ENCODE assay signal across 25 mouse cellular contexts in the genomic region with DNA sequence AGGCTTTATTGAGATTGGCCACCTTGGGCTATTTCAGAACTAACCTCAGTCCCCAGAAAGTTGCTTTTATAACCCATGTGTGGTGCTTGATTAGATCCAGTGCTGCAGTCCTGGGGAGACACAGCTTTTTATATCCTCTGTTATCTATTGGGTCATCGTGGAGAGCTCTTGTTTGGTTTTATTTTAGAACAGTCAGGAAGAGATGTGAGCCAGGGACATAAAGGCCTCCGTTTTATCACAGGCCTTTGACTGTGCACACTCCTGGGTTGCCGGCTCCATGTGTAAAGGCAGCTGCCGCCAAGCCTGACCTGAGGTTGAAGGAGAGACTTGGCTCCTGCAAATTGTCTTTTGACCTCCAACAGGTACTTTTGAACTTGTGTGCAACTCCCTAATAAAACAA. TPM values are rescaled to one million over a fixed set of nuclear protein-coding genes. Genes with fewer than 3 reads are reported as not detected.
DNase-seq lines count a peak whose midpoint lies in the region; ATAC-seq and TF ChIP-seq lines count a peak whose summit lies in the region.
"Had no signal": no experiment of that assay in that cellular context is flagged by ENCODE, and none has a peak within 500 bp of the region (broad histone marks: within the 10 kb centered on the region; RNA-seq: fewer than 3 reads in every experiment).

No protein-coding gene starts in this region.

- DNase-seq in heart, adult 11 months = peak; percentile 91
- no peak for DNase-seq in heart, postnatal 4 days
- DNase-seq in kidney, postnatal 36 days = no peak
- no peak for DNase-seq in heart, postnatal 0 days (ENCODE audit: low spot score)
- no peak for DNase-seq in forebrain, embryonic 11.5 days (ENCODE audit: low spot score)
- DNase-seq: adrenal gland, adult 8-10 months; adrenal gland, postnatal 36 days; B cell, adult 2 months; cerebellum, adult 2 months; cerebellum, postnatal 10 days; gastrocnemius, postnatal 14 days; kidney, adult 18-20 months had no signal

- no peak for ATAC-seq in kidney, embryonic 16.5 days (ENCODE audit: low FRiP score, low TSS enrichment)
- no peak for ATAC-seq in heart, embryonic 13.5 days (ENCODE audit: extremely low read depth, insufficient number of reproducible peaks, low FRiP score, low TSS enrichment)
- 0 out of 2 replicates have a peak, but pooled peaks have one; percentile 33 for ATAC-seq in heart, postnatal 0 days (ENCODE audit: insufficient read depth, low read depth)
- ATAC-seq in hindbrain, embryonic 12.5 days (ENCODE audit: low FRiP score) = no peak
- no peak for ATAC-seq in forebrain, embryonic 11.5 days (replicated peaks; ENCODE audit: low FRiP score)
- ATAC-seq: CD4-positive, CD25-positive, alpha-beta regulatory T cell, adult 4 months; forebrain, embryonic 14.5 days; intestine, embryonic 15.5 days had no signal

- no peaks in the 10 kb centered on the region for H3K36me3 ChIP-seq in kidney, embryonic 16.5 days (ENCODE audit: insufficient read depth, low read length)
- no peaks in the 10 kb centered on the region for H3K36me3 ChIP-seq in heart, embryonic 13.5 days
- H3K36me3 ChIP-seq in heart, postnatal 0 days (replicated peaks; ENCODE audit: control insufficient read depth, insufficient read depth, low read length) = no peaks in the 10 kb centered on the region
- no peaks in the 10 kb centered on the region for H3K36me3 ChIP-seq in hindbrain, embryonic 12.5 days
- H3K36me3 ChIP-seq in forebrain, embryonic 11.5 days (ENCODE audit: control insufficient read depth, insufficient read depth, low read length) = no peaks in the 10 kb centered on the region
- H3K36me3 ChIP-seq: embryonic facial prominence, embryonic 10.5 days; G1E; intestine, embryonic 15.5 days had no signal

- H3K27ac ChIP-seq in kidney, embryonic 16.5 days (ENCODE audit: low read length) = 0 out of 2 replicates have a peak overlapping the region, but pooled peaks have one; percentile 24
- peak overlapping the region; percentile 54; the same call in 1 of the 2 replicates for H3K27ac ChIP-seq in heart, embryonic 13.5 days (replicated peaks)
- H3K27ac ChIP-seq in heart, postnatal 0 days (ENCODE audit: low read depth) = 0 out of 2 replicates have a peak overlapping the region, but pooled peaks have one; percentile 1
- H3K27ac ChIP-seq in hindbrain, embryonic 12.5 days = no peak overlapping the region
- no peak overlapping the region for H3K27ac ChIP-seq in forebrain, embryonic 11.5 days (ENCODE audit: low read depth, low read length)
- H3K27ac ChIP-seq: embryonic facial prominence, embryonic 10.5 days; hindbrain, embryonic 14.5 days; intestine, embryonic 15.5 days had no signal

- no peak for TF ChIP-seq CTCF in heart, postnatal 0 days (IDR thresholded peaks at IDR 0.05; ENCODE audit: low read depth)

- peaks cover 21% of the 10 kb centered on the region for H3K4me1 ChIP-seq in kidney, embryonic 16.5 days (ENCODE audit: insufficient read depth, low read length)
- peaks cover 22% of the 10 kb centered on the region for H3K4me1 ChIP-seq in heart, embryonic 13.5 days
- H3K4me1 ChIP-seq in heart, postnatal 0 days (ENCODE audit: control insufficient read depth, insufficient read depth) = peaks cover 10% of the 10 kb centered on the region
- H3K4me1 ChIP-seq in hindbrain, embryonic 12.5 days = peaks cover 14% of the 10 kb centered on the region
- 0 out of 2 replicates have a peak, but pooled peaks cover 2% of the 10 kb centered on the region for H3K4me1 ChIP-seq in forebrain, embryonic 11.5 days (replicated peaks; ENCODE audit: control insufficient read depth, insufficient read depth, low read length)

- H3K9me3 ChIP-seq in kidney, embryonic 16.5 days (ENCODE audit: low read length) = no peaks in the 10 kb centered on the region
- no peaks in the 10 kb centered on the region for H3K9me3 ChIP-seq in heart, embryonic 13.5 days
- no peaks in the 10 kb centered on the region for H3K9me3 ChIP-seq in heart, postnatal 0 days (replicated peaks; ENCODE audit: control insufficient read depth, low read length)
- no peaks in the 10 kb centered on the region for H3K9me3 ChIP-seq in hindbrain, embryonic 12.5 days (replicated peaks)
- no peaks in the 10 kb centered on the region for H3K9me3 ChIP-seq in forebrain, embryonic 11.5 days (ENCODE audit: control insufficient read depth, low read length)
- H3K9me3 ChIP-seq: embryonic facial prominence, embryonic 10.5 days; G1E; intestine, embryonic 15.5 days had no signal

- 58% methylated on average over 4 of the region's 4 CpGs for WGBS in kidney, embryonic 16.5 days
- WGBS in heart, embryonic 13.5 days = 23% methylated on average over 4 of the region's 4 CpGs
- WGBS in heart, postnatal 0 days = 22% methylated on average over 4 of the region's 4 CpGs
- 83% methylated on average over 4 of the region's 4 CpGs for WGBS in hindbrain, embryonic 12.5 days
- WGBS in forebrain, embryonic 11.5 days = 76% methylated on average over 4 of the region's 4 CpGs

- no peak overlapping the region for H3K4me3 ChIP-seq in kidney, embryonic 16.5 days (ENCODE audit: low read length)
- no peak overlapping the region for H3K4me3 ChIP-seq in heart, embryonic 13.5 days
- no peak overlapping the region for H3K4me3 ChIP-seq in heart, postnatal 0 days (ENCODE audit: low read depth, low read length)
- H3K4me3 ChIP-seq in hindbrain, embryonic 12.5 days = no peak overlapping the region
- no peak overlapping the region for H3K4me3 ChIP-seq in forebrain, embryonic 11.5 days (ENCODE audit: low read depth, low read length)
- H3K4me3 ChIP-seq: embryonic facial prominence, embryonic 10.5 days; intestine, embryonic 15.5 days had no signal

- no peak overlapping the region for H3K4me2 ChIP-seq in kidney, embryonic 16.5 days (replicated peaks; ENCODE audit: low read depth, low read length)
- H3K4me2 ChIP-seq in heart, embryonic 13.5 days = no peak overlapping the region
- H3K4me2 ChIP-seq in heart, postnatal 0 days (ENCODE audit: low read depth, low read length) = no peak overlapping the region
- no peak overlapping the region for H3K4me2 ChIP-seq in hindbrain, embryonic 12.5 days (replicated peaks)
- H3K4me2 ChIP-seq in forebrain, embryonic 11.5 days (ENCODE audit: low read depth, low read length, severe bottlenecking) = no peak overlapping the region
- H3K4me2 ChIP-seq: hindbrain, embryonic 14.5 days; intestine, embryonic 15.5 days had no signal

- H3K9ac ChIP-seq in kidney, embryonic 16.5 days (replicated peaks; ENCODE audit: low read length) = no peak overlapping the region
- H3K9ac ChIP-seq in heart, embryonic 13.5 days = peak overlapping the region; percentile 8; the same call in 1 of the 2 replicates
- H3K9ac ChIP-seq in heart, postnatal 0 days (replicated peaks; ENCODE audit: low read depth, low read length) = no peak overlapping the region
- no peak overlapping the region for H3K9ac ChIP-seq in hindbrain, embryonic 12.5 days
- H3K9ac ChIP-seq in forebrain, embryonic 11.5 days (ENCODE audit: low read length) = no peak overlapping the region
- H3K9ac ChIP-seq: hindbrain, embryonic 14.5 days; intestine, embryonic 15.5 days had no signal

- no peak for TF ChIP-seq EP300 in heart, postnatal 0 days (IDR thresholded peaks at IDR 0.05; ENCODE audit: low read depth)

- peaks cover 20% of the 10 kb centered on the region for H3K27me3 ChIP-seq in kidney, embryonic 16.5 days (ENCODE audit: insufficient read depth, low read length)
- peaks cover 34% of the 10 kb centered on the region for H3K27me3 ChIP-seq in heart, embryonic 13.5 days (replicated peaks)
- H3K27me3 ChIP-seq in heart, postnatal 0 days (ENCODE audit: control insufficient read depth, insufficient read depth, low read length) = peaks cover 19% of the 10 kb centered on the region
- 0 out of 2 replicates have a peak, but pooled peaks cover 11% of the 10 kb centered on the region for H3K27me3 ChIP-seq in hindbrain, embryonic 12.5 days
- no peaks in the 10 kb centered on the region for H3K27me3 ChIP-seq in forebrain, embryonic 11.5 days (ENCODE audit: control insufficient read depth, insufficient read depth, low read length)

RNA-seq across cellular contexts. Expression of a gene that starts 2.9 kb away (rescaled TPM):
- total RNA-seq in heart, postnatal 4 days (2021) = 100 to 1,000 TPM in 1 of 2 experiments, 10 to 100 TPM in 1; 97.9 to 103 TPM
- 59.6 and 60.2 TPM in 2 replicates for polyA plus RNA-seq in kidney, embryonic 16.5 days (2015; fragmentation: Nextera tagmentation; extraction: Ambion mirVana)
- polyA plus RNA-seq in heart, embryonic 13.5 days (2015; fragmentation: Nextera tagmentation; extraction: Ambion mirVana) = 76.5 and 86.6 TPM in 2 replicates
- total RNA-seq in heart, postnatal 0 days (2014; rRNA removed; ENCODE audit: low replicate concordance) = 99.6 and 158 TPM in 2 replicates
- polyA plus RNA-seq in heart, postnatal 0 days (2015; fragmentation: Nextera tagmentation; extraction: Ambion mirVana) = 95.6 and 111 TPM in 2 replicates
- 45.1 and 49.3 TPM in 2 replicates for polyA plus RNA-seq in hindbrain, embryonic 12.5 days (2016; fragmentation: Nextera tagmentation; extraction: Ambion mirVana)
- 47.4 and 49.4 TPM in 2 replicates for polyA plus RNA-seq in forebrain, embryonic 11.5 days (2014; fragmentation: Nextera tagmentation; extraction: Ambion mirVana)

RNA-seq across cellular contexts. Expression of a gene that starts 4.4 kb away (rescaled TPM):
- total RNA-seq in heart, postnatal 4 days (2021) = under 1 TPM; 0.74 to 0.92 TPM
- polyA plus RNA-seq in kidney, embryonic 16.5 days (2015; fragmentation: Nextera tagmentation; extraction: Ambion mirVana) = 1.8 and 2.1 TPM in 2 replicates
- polyA plus RNA-seq in heart, embryonic 13.5 days (2015; fragmentation: Nextera tagmentation; extraction: Ambion mirVana) = 1.1 and 1.4 TPM in 2 replicates
- total RNA-seq in heart, postnatal 0 days (2014; rRNA removed; ENCODE audit: low replicate concordance) = 0.92 and 1.9 TPM in 2 replicates
- polyA plus RNA-seq in heart, postnatal 0 days (2015; fragmentation: Nextera tagmentation; extraction: Ambion mirVana) = 0.63 and 0.89 TPM in 2 replicates
- 24.7 and 26.7 TPM in 2 replicates for polyA plus RNA-seq in hindbrain, embryonic 12.5 days (2016; fragmentation: Nextera tagmentation; extraction: Ambion mirVana)
- 8.7 and 10.1 TPM in 2 replicates for polyA plus RNA-seq in forebrain, embryonic 11.5 days (2014; fragmentation: Nextera tagmentation; extraction: Ambion mirVana)
- total RNA-seq: G1E; gastrocnemius, adult 18-20 months; gastrocnemius, postnatal 14 days had no signal
- polyA plus RNA-seq: G1E had no signal

RNA-seq across cellular contexts. Expression of a gene that starts 32.8 kb away (rescaled TPM):
- total RNA-seq in heart, postnatal 4 days (2021) = not detected
- polyA plus RNA-seq in kidney, embryonic 16.5 days (2015; fragmentation: Nextera tagmentation; extraction: Ambion mirVana) = not detected in 2 replicates
- polyA plus RNA-seq in heart, embryonic 13.5 days (2015; fragmentation: Nextera tagmentation; extraction: Ambion mirVana) = not detected in 2 replicates
- not detected in 2 replicates for total RNA-seq in heart, postnatal 0 days (2014; rRNA removed; ENCODE audit: low replicate concordance)
- not detected in 2 replicates for polyA plus RNA-seq in heart, postnatal 0 days (2015; fragmentation: Nextera tagmentation; extraction: Ambion mirVana)
- not detected in 2 replicates for polyA plus RNA-seq in hindbrain, embryonic 12.5 days (2016; fragmentation: Nextera tagmentation; extraction: Ambion mirVana)
- not detected in 2 replicates for polyA plus RNA-seq in forebrain, embryonic 11.5 days (2014; fragmentation: Nextera tagmentation; extraction: Ambion mirVana)
- total RNA-seq: adrenal gland, adult 8-10 months; adrenal gland, postnatal 36 days; G1E; gastrocnemius, adult 18-20 months; gastrocnemius, postnatal 14 days; heart, postnatal 36 days had no signal
- polyA plus RNA-seq: CD4-positive, CD25-positive, alpha-beta regulatory T cell, adult 4 months; embryonic facial prominence, embryonic 10.5 days; embryonic facial prominence, embryonic 14.5 days; forebrain, embryonic 14.5 days; G1E; gonadal fat pad, adult 2 months; hindbrain, embryonic 14.5 days; intestine, embryonic 15.5 days had no signal

RNA-seq across cellular contexts. Expression of a gene that starts 58.2 kb away (rescaled TPM):
- not detected for total RNA-seq in heart, postnatal 4 days (2021)
- not detected in 2 replicates for polyA plus RNA-seq in kidney, embryonic 16.5 days (2015; fragmentation: Nextera tagmentation; extraction: Ambion mirVana)
- polyA plus RNA-seq in heart, embryonic 13.5 days (2015; fragmentation: Nextera tagmentation; extraction: Ambion mirVana) = not detected in 2 replicates
- not detected in 2 replicates for total RNA-seq in heart, postnatal 0 days (2014; rRNA removed; ENCODE audit: low replicate concordance)
- polyA plus RNA-seq in heart, postnatal 0 days (2015; fragmentation: Nextera tagmentation; extraction: Ambion mirVana) = not detected in 2 replicates
- polyA plus RNA-seq in hindbrain, embryonic 12.5 days (2016; fragmentation: Nextera tagmentation; extraction: Ambion mirVana) = not detected in 2 replicates
- not detected in 2 replicates for polyA plus RNA-seq in forebrain, embryonic 11.5 days (2014; fragmentation: Nextera tagmentation; extraction: Ambion mirVana)
- total RNA-seq: adrenal gland, adult 8-10 months; adrenal gland, postnatal 36 days; gastrocnemius, adult 18-20 months; gastrocnemius, postnatal 14 days; heart, postnatal 36 days had no signal
- polyA plus RNA-seq: CD4-positive, CD25-positive, alpha-beta regulatory T cell, adult 4 months; cerebellum, adult 2 months; embryonic facial prominence, embryonic 10.5 days; embryonic facial prominence, embryonic 14.5 days; forebrain, embryonic 14.5 days; G1E; gonadal fat pad, adult 2 months; hindbrain, embryonic 14.5 days; intestine, embryonic 15.5 days had no signal

RNA-seq across cellular contexts. Expression of a gene that starts 58.3 kb away (rescaled TPM):
- total RNA-seq in heart, postnatal 4 days (2021) = not detected
- polyA plus RNA-seq in kidney, embryonic 16.5 days (2015; fragmentation: Nextera tagmentation; extraction: Ambion mirVana) = not detected in 2 replicates
- not detected in 2 replicates for polyA plus RNA-seq in heart, embryonic 13.5 days (2015; fragmentation: Nextera tagmentation; extraction: Ambion mirVana)
- not detected in 2 replicates for total RNA-seq in heart, postnatal 0 days (2014; rRNA removed; ENCODE audit: low replicate concordance)
- polyA plus RNA-seq in heart, postnatal 0 days (2015; fragmentation: Nextera tagmentation; extraction: Ambion mirVana) = not detected in 2 replicates
- not detected in 2 replicates for polyA plus RNA-seq in hindbrain, embryonic 12.5 days (2016; fragmentation: Nextera tagmentation; extraction: Ambion mirVana)
- not detected in 2 replicates for polyA plus RNA-seq in forebrain, embryonic 11.5 days (2014; fragmentation: Nextera tagmentation; extraction: Ambion mirVana)
- total RNA-seq: adrenal gland, postnatal 36 days; G1E; gastrocnemius, adult 18-20 months; gastrocnemius, postnatal 14 days; heart, postnatal 36 days had no signal
- polyA plus RNA-seq: CD4-positive, CD25-positive, alpha-beta regulatory T cell, adult 4 months; embryonic facial prominence, embryonic 10.5 days; embryonic facial prominence, embryonic 14.5 days; forebrain, embryonic 14.5 days; G1E; gonadal fat pad, adult 2 months; hindbrain, embryonic 14.5 days; intestine, embryonic 15.5 days had no signal

Comparison
In these comparisons a context has a peak if more than half of its experiments do, and no peak if none do; other contexts are left out.
1. H3K27ac ChIP-seq: peak in kidney, embryonic 16.5 days (single experiment), heart, embryonic 13.5 days (single experiment) and heart, postnatal 0 days (single experiment); none in hindbrain, embryonic 12.5 days (single experiment) and forebrain, embryonic 11.5 days (single experiment).